Mouse (Mus musculus): ENCODE results near the gene Tdrd7.

GRCm38 (mm10) chr4:46028224-46028623, 63.1 kb downstream of the Tdrd7 start:
- TF ChIP-seq POLR2A (IDR thresholded peaks at IDR 0.05; ENCODE audit: extremely low read depth, insufficient read depth, low read length): no peak
- no peak for TF ChIP-seq CTCF (IDR thresholded peaks at IDR 0.05; ENCODE audit: low read depth, low read length)
